Mouse (Mus musculus) thymus, adult 2 months (tissue): Measurements from ENCODE around the gene Gria1.

Source experiments
- CTCF ChIP-seq: fragments of 200-500 bp; IDR thresholded peaks from 2 replicates; pipeline ENCODE4 v1.5.1; 2012; ENCODE audit warnings: mild to moderate bottlenecking, control low read depth, low read length, moderate library complexity, borderline replicate concordance; ENCODE audit not compliant: control insufficient read depth, poor library complexity, insufficient read depth; ENCODE audit errors: extremely low read depth
- POLR2A ChIP-seq: fragments of 200-500 bp; IDR thresholded peaks from 2 replicates; pipeline ENCODE4 v1.6.1; 2012; ENCODE audit warnings: mild to moderate bottlenecking, low read length, control low read depth, moderate library complexity; ENCODE audit not compliant: control insufficient read depth, poor library complexity, insufficient read depth; ENCODE audit errors: extremely low read depth

DNA sequence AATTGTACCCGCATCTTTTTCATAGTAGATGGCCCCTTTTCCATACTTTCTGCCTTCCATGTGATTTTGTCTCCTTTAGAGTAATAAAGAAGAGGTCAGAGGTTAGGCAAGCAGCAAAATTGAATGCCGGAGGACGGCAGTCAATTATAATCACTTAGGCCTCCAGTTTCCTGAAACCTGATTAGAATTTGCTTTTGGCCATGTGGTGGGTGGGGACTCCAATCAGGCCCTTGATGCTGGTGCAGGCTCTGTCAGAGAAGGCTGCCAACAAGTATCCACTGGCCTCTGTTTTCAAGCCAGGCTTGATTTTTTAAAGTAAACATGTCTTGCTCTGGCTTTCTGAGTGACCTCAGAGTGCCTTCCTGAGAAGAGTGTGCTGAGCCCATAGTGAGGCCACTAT lies 6.6 kb upstream of the Gria1 start:
- TF ChIP-seq CTCF (no peak), POLR2A (no peak)
